Mouse (Mus musculus) heart, postnatal 0 days (tissue): ENCODE measurements around the gene Dpm3. TPM values are rescaled to one million over a fixed set of nuclear protein-coding genes. Genes with fewer than 3 reads are reported as not detected.
A peak's percentile ranks its signal among the peaks of the same experiment; 100 is the strongest.

ENCODE experiments used
- ATAC-seq: fragments of 200-750 bp; cut with Nextera tagmentation; 2 replicates; pipeline ENCODE4 v1.8.0; 2017; ENCODE audit warnings: low read depth, moderate number of reproducible peaks, moderate library complexity; ENCODE audit not compliant: insufficient read depth
- DNase-seq: peaks from one replicate; pipeline ENCODE4 v3.0.0-alpha.2; 2016; ENCODE audit warnings: low spot score
- H3K27ac ChIP-seq: fragments of 300-500 bp; sonication (generic); 2 replicates; pipeline ENCODE4 v1.5.1; 2014; ENCODE audit warnings: low read depth, mild to moderate bottlenecking
- H3K27me3 ChIP-seq: fragments of 300-500 bp; sonication (generic); 2 replicates; pipeline ENCODE4 v1.6.1; 2014; ENCODE audit warnings: low read length, mixed read lengths; ENCODE audit not compliant: control insufficient read depth, insufficient read depth
- H3K36me3 ChIP-seq: fragments of 300-500 bp; sonication (generic); replicated peaks from 2 replicates; pipeline ENCODE4 v1.6.1; 2014; ENCODE audit warnings: low read length, mixed read lengths; ENCODE audit not compliant: control insufficient read depth, insufficient read depth
- H3K4me1 ChIP-seq: fragments of 300-500 bp; sonication (generic); 2 replicates; pipeline ENCODE4 v1.6.1; 2014; ENCODE audit warnings: antibody characterized with exemption; ENCODE audit not compliant: control insufficient read depth, insufficient read depth
- H3K4me2 ChIP-seq: fragments of 300-500 bp; sonication (generic); 2 replicates; pipeline ENCODE4 v1.6.1; 2014; ENCODE audit warnings: low read depth, mild to moderate bottlenecking, low read length, moderate library complexity
- H3K4me3 ChIP-seq: fragments of 300-500 bp; sonication (generic); 2 replicates; pipeline ENCODE4 v1.5.1; 2014; ENCODE audit warnings: low read depth, low read length
- H3K9ac ChIP-seq: fragments of 300-500 bp; sonication (generic); replicated peaks from 2 replicates; pipeline ENCODE4 v1.6.1; 2014; ENCODE audit warnings: low read depth, low read length, mixed read lengths
- H3K9me3 ChIP-seq: fragments of 300-500 bp; sonication (generic); replicated peaks from 2 replicates; pipeline ENCODE4 v1.6.1; 2016; ENCODE audit warnings: low read length; ENCODE audit not compliant: control insufficient read depth
- CTCF ChIP-seq: IDR thresholded peaks from 2 replicates; pipeline ENCODE4 v1.5.1; 2016; ENCODE audit warnings: antibody characterized with exemption, control low read depth, low read depth
- EP300 ChIP-seq: IDR thresholded peaks from 2 replicates; pipeline ENCODE4 v1.6.1; 2016; ENCODE audit warnings: antibody characterized with exemption, low read depth
- WGBS: fragments of 180-500 bp; shearing (Covaris S2); extraction: QIAGEN DNeasy Blood & Tissue Kit; methylation state at CpG from one replicate; pipeline ENCODE4 v1.1.7; 2014; 5-methylcytosine and 5-hydroxymethylcytosine counted together
- polyA plus RNA-seq: library from polyadenylated mRNA; unstranded; fragments of >200 nt; fragmentation: Nextera tagmentation; extraction: Ambion mirVana; gene quantifications from 2 replicates; pipeline ENCODE4 v1.2.1, GENCODE M21; 2015
- total RNA-seq: library from RNA; depleted of rRNA; stranded (reverse); fragments of >200 nt; gene quantifications from 2 replicates; pipeline ENCODE4 v1.2.3, GENCODE M21; 2014; ENCODE audit warnings: low replicate concordance

Dpm3 gene
- total and polyA plus RNA-seq, 2 experiments from 2014 or later, result 80.3 to 450 TPM

GRCm38 (mm10) chr3:89238494-89238893 is 20.7 kb upstream of the Dpm3 start:
- Histone ChIP-seq H3K4me2 (no peak overlapping the region), H3K36me3 (no peaks in the 10 kb centered on the region), H3K27me3 (no peaks in the 10 kb centered on the region; the same call in 1 of the 2 replicates), H3K4me1 (peaks cover 3% of the 10 kb centered on the region), H3K4me3 (no peak overlapping the region), H3K9me3 (no peaks in the 10 kb centered on the region), H3K27ac (no peak overlapping the region), H3K9ac (no peak overlapping the region)
- ATAC-seq (no peak), DNase-seq (no peak)
- 49% methylated on average over 11 of the region's 12 CpGs for WGBS
- TF ChIP-seq EP300 (no peak), CTCF (no peak)

GRCm38 (mm10) chr3:89242331-89242895 is 16.7 kb upstream of the Dpm3 start:
- DNase-seq, result peak; percentile 41
- peaks cover 18% of the 10 kb centered on the region for H3K27me3 ChIP-seq
- H3K4me2 ChIP-seq, result no peak overlapping the region
- no peak overlapping the region for H3K27ac ChIP-seq
- no peak for ATAC-seq
- WGBS, result 67% methylated on average over 9 of the region's 9 CpGs
- H3K4me1 ChIP-seq, result peaks cover 13% of the 10 kb centered on the region
- no peaks in the 10 kb centered on the region for H3K36me3 ChIP-seq
- H3K9ac ChIP-seq, result no peak overlapping the region
- no peaks in the 10 kb centered on the region for H3K9me3 ChIP-seq
- no peak overlapping the region for H3K4me3 ChIP-seq
- peak; percentile 69 for TF ChIP-seq CTCF
- TF ChIP-seq EP300, result no peak

DNA sequence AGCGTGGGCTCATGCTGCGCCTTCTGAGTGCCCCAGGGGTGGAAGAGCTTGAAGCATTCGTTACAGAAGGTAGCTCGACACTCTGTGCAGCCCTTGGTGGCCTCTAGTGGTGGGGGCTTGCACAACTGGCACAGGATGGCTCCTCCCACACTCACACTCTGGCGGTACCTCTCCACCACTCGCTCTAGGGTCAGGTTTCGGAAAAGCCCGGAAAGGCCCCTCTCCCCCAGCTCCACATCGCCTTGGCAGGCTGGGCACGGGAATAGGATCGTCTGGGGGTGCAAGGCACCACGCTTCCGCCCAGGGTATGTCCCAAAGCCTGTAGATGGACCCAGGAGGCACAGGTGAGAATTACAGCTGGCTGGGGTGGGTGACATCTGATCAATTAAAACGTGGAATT is 15.5 kb upstream of the Dpm3 start:
- Histone ChIP-seq H3K27ac (no peak overlapping the region), H3K4me2 (no peak overlapping the region), H3K9ac (no peak overlapping the region), H3K27me3 (peaks cover 18% of the 10 kb centered on the region), H3K4me3 (no peak overlapping the region), H3K36me3 (no peaks in the 10 kb centered on the region), H3K9me3 (no peaks in the 10 kb centered on the region), H3K4me1 (peaks cover 13% of the 10 kb centered on the region)
- no peak for TF ChIP-seq EP300
- TF ChIP-seq CTCF, result peak; percentile 52
- ATAC-seq (peak; percentile 27; the same call in 1 of the 2 replicates), DNase-seq (no peak)
- WGBS, result 19% methylated on average over 14 of the region's 14 CpGs

DNA sequence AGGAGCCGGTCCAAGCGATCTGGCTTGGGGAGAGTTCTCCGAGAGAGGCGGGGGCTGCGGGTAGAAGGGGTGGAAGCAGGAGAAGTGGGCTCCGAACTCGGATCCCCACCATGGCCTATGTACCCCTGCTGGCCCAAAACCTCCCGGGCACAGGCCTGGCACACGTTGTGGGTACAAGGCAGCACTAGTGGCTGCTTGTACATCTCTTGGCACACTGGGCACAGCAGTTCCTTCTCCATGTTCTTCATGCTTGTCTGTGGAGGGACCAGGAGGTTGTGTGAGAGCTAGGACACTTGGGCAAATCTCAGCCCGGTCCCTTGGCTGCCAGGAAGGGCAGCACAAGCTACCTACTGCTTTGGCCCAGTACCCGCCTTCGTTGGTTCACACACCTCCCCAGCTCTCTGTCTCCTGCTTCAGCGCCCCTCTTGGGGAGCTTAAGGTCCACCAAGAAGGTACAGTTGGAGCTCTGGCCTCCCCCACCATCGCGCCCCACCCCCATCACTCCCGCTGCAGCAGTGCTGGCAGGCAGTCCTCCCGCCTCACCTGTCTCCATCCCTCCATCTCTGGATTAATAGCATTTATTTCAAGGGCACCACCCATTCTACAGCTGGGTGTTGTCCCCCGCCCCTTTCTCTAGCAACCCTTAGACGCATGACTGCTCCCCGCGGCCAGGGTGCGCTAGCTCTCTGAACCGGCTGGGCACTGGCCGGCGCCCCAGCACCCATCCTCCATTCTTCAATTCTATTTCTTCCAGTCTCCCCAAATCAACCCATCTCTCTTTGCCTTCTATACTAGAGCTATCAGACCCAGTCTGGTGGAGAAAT is 14.8 kb upstream of the Dpm3 start:
- H3K27me3 ChIP-seq, result peaks cover 18% of the 10 kb centered on the region
- DNase-seq (no peak), ATAC-seq (no peak)
- no peaks in the 10 kb centered on the region for H3K9me3 ChIP-seq
- H3K9ac ChIP-seq, result 0 out of 2 replicates have a peak overlapping the region, but pooled peaks have one; percentile 34
- H3K27ac ChIP-seq, result no peak overlapping the region
- 0 out of 2 replicates have a peak, but pooled peaks cover 6% of the 10 kb centered on the region for H3K36me3 ChIP-seq
- TF ChIP-seq CTCF, result no peak
- TF ChIP-seq EP300, result no peak
- 17% methylated on average over 25 of the region's 25 CpGs for whole genome bisulfite sequencing
- peak overlapping the region; percentile 29 for H3K4me3 ChIP-seq
- peak overlapping the region; percentile 83 for H3K4me2 ChIP-seq
- peaks cover 13% of the 10 kb centered on the region for H3K4me1 ChIP-seq

DNA sequence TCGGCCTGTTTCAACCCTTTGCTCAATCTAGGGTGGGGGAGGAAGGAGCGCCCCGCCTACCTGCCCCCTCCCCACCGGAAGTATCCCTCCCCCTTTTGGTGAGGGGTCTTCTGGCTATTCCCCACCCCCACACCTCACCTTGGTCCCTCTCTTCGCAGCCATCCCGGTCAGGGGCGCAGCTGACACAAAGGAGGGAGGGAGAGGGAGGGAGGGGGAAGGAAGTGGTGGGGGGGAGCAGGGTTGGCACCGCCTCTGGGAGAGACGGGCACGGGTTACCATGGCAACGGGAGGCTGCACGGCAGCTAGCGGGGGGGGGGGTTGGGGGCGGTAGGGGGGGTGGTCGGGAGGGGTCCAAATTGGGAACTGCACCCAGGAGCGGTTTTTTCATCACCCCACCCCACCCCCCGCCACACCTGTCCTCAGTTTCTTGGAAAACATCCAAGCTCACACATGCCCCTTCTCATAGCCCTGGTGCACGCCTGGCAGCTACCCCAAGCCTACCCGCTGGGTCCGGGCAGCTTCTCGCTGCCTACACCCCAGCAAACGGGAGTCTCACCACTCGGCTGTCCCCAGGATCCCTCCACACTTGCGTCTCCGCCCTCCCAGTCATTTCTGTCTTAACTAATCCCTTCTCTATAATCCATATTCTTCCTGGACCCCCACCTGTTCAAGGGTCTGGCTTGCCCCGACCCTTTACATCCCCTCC is 14.0 kb upstream of the Dpm3 start:
- ATAC-seq, result no peak
- under 1% methylated on average over 22 of the region's 26 CpGs for WGBS
- H3K27me3 ChIP-seq, result peaks cover 18% of the 10 kb centered on the region
- H3K9ac ChIP-seq, result 0 out of 2 replicates have a peak overlapping the region, but pooled peaks have one; percentile 34
- peaks cover 13% of the 10 kb centered on the region for H3K4me1 ChIP-seq
- TF ChIP-seq EP300 (no peak), CTCF (no peak)
- no peak overlapping the region for H3K27ac ChIP-seq
- peak overlapping the region; percentile 83 for H3K4me2 ChIP-seq
- peak overlapping the region; percentile 29 for H3K4me3 ChIP-seq
- no peaks in the 10 kb centered on the region for H3K9me3 ChIP-seq
- H3K36me3 ChIP-seq, result 0 out of 2 replicates have a peak, but pooled peaks cover 7% of the 10 kb centered on the region
- no peak for DNase-seq
